Mouse (Mus musculus): ENCODE measurements around the gene Enthd1.

- TF ChIP-seq CTCF (conservative IDR thresholded peaks at IDR 0.05; ENCODE audit: low read length): no peak
- no peak for TF ChIP-seq POU5F1 (IDR thresholded peaks at IDR 0.05; ENCODE audit: borderline replicate concordance, low read length)
- TF ChIP-seq NANOG (IDR thresholded peaks at IDR 0.05; ENCODE audit: borderline replicate concordance, low read length): no peak
These were observed 110.5 kb downstream of the Enthd1 start for GRCm38 (mm10) chr15:80454486-80454885.
